Mouse (Mus musculus): ENCODE results near the gene Sv2b. TPM values are rescaled to one million over a fixed set of nuclear protein-coding genes. Genes with fewer than 3 reads are reported as not detected.

Sv2b gene
- total RNA-seq (2014; rRNA removed) = under 0.01 and 0.07 TPM in 2 replicates
- polyA plus RNA-seq (2012; rRNA removed) = not detected in 2 replicates

DNA sequence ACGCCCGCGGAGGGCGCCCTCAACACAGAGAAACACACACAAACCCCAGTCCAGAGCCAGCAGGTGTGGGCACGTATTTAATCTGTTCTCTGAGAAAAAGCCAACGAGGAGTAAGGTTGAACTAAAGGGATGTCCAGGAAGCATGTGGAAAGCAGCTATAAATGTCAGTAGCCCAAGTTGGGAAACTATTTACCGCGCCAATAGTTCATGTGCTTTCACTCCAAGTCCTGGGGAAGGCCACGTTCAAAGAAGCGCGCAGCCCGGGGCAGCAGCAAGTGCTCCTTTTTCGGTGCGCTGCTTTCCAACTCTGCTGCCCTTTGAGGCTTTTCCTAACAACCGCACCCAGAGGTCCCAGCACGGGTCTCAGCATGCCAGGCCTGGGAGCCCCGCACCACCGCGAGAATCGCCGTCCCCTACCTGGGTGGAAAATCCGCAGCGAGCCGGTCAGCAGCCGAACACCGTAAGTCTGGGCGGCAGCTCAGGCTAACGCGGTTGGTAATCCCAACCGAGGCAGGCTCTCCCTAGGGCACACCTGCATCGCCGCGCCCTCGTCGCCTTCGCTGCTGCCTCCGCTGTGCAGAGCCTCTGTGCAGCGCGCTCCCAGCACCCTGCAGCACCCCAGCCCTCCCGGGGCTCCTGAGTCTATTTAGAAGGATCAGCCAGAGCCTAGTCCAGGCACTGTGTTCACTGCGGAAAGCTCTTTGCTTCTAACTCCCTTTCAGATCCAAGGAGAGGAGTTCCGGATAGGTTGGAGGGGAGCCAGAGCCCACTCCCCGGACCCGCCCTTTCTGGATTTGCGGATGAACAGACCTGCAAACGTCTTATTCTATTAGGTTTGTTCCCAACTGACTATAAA lies at the start of gene Sv2b:
Gene Sv2b (minus strand): TSS at position 806 of the 856 bp plus-strand sequence.
- H3K27me3 ChIP-seq (ENCODE audit: control insufficient read depth, insufficient read depth, low read length) = peaks cover 8% of the 10 kb centered on the region
- H3K79me2 ChIP-seq (ENCODE audit: control insufficient read depth, insufficient read depth, low read length) = no peaks in the 10 kb centered on the region
- no peak within 1 kb of the TSS for H3K4me3 ChIP-seq (ENCODE audit: insufficient read depth, low read depth, low read length)
- H3K27ac ChIP-seq (replicated peaks; ENCODE audit: insufficient read depth, low read depth, low read length) = no peak within 1 kb of the TSS
- TF ChIP-seq CTCF (IDR thresholded peaks at IDR 0.05; ENCODE audit: low read depth, low read length) (no peak), POLR2A (IDR thresholded peaks at IDR 0.05; ENCODE audit: extremely low read depth, insufficient read depth, low read length) (no peak)
- H3K36me3 ChIP-seq (ENCODE audit: control insufficient read depth, insufficient read depth, low read length) = no peaks in the 10 kb centered on the region
- no peak within 1 kb of the TSS for H3K9ac ChIP-seq (ENCODE audit: low read depth, low read length)
- 3% methylated on average over 46 of the region's 46 CpGs for WGBS
- no peaks in the 10 kb centered on the region for H3K4me1 ChIP-seq (ENCODE audit: control insufficient read depth, insufficient read depth, low read length)
- DNase-seq (ENCODE audit: extremely low read depth, low read depth, low spot score) = no peak

- no peaks in the 10 kb centered on the region for H3K4me1 ChIP-seq (ENCODE audit: control insufficient read depth, insufficient read depth, low read length)
- H3K27me3 ChIP-seq (ENCODE audit: control insufficient read depth, insufficient read depth, low read length) = no peaks in the 10 kb centered on the region
- no peak for DNase-seq (ENCODE audit: extremely low read depth, low read depth, low spot score)
- no peak overlapping the region for H3K4me3 ChIP-seq (ENCODE audit: insufficient read depth, low read depth, low read length)
- no peaks in the 10 kb centered on the region for H3K36me3 ChIP-seq (ENCODE audit: control insufficient read depth, insufficient read depth, low read length)
- TF ChIP-seq CTCF (IDR thresholded peaks at IDR 0.05; ENCODE audit: low read depth, low read length) = no peak
- TF ChIP-seq POLR2A (IDR thresholded peaks at IDR 0.05; ENCODE audit: extremely low read depth, insufficient read depth, low read length) = no peak
- H3K79me2 ChIP-seq (ENCODE audit: control insufficient read depth, insufficient read depth, low read length) = no peaks in the 10 kb centered on the region
- H3K9ac ChIP-seq (ENCODE audit: low read depth, low read length) = no peak overlapping the region
- WGBS = 57% methylated on average over 4 of the region's 4 CpGs
- H3K27ac ChIP-seq (replicated peaks; ENCODE audit: insufficient read depth, low read depth, low read length) = no peak overlapping the region
Observed at GRCm38 (mm10) chr7:75358284-75358851, 49.3 kb upstream of the Sv2b start.

DNA sequence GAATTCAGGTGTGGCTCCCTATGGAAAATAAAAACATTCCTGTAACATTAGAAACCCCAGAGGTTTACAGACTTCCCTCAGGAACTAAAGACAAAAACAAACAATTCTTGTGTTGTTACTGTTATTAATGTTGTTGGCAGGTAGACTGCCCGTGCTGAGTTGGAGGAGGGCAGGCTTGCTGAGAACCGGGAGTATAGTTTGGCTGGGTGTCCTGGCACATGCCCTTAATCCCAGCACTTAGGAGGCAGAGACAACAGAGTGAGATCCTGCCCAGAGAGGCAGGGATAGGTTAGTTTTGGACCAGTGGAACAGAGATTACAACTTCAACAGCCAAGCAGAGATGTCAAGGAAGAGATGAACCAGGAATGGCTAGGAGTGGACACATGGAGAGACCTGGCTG lies 46.5 kb upstream of the Sv2b start:
- TF ChIP-seq CTCF (IDR thresholded peaks at IDR 0.05; ENCODE audit: low read depth, low read length) (no peak), POLR2A (IDR thresholded peaks at IDR 0.05; ENCODE audit: extremely low read depth, insufficient read depth, low read length) (no peak)
- Histone ChIP-seq H3K4me1 (ENCODE audit: control insufficient read depth, insufficient read depth, low read length) (no peaks in the 10 kb centered on the region), H3K4me3 (ENCODE audit: insufficient read depth, low read depth, low read length) (no peak overlapping the region), H3K27ac (replicated peaks; ENCODE audit: insufficient read depth, low read depth, low read length) (no peak overlapping the region), H3K79me2 (ENCODE audit: control insufficient read depth, insufficient read depth, low read length) (no peaks in the 10 kb centered on the region), H3K9ac (ENCODE audit: low read depth, low read length) (no peak overlapping the region), H3K36me3 (ENCODE audit: control insufficient read depth, insufficient read depth, low read length) (no peaks in the 10 kb centered on the region), H3K27me3 (ENCODE audit: control insufficient read depth, insufficient read depth, low read length) (no peaks in the 10 kb centered on the region)
- DNase-seq (ENCODE audit: extremely low read depth, low read depth, low spot score) = no peak
- 89% methylated on average over 2 of the region's 2 CpGs for WGBS

- no peak for DNase-seq (ENCODE audit: extremely low read depth, low read depth, low spot score)
- 11% methylated on average over 1 of the region's 1 CpGs for WGBS
- H3K36me3 ChIP-seq (ENCODE audit: control insufficient read depth, insufficient read depth, low read length) = no peaks in the 10 kb centered on the region
- no peaks in the 10 kb centered on the region for H3K4me1 ChIP-seq (ENCODE audit: control insufficient read depth, insufficient read depth, low read length)
- no peaks in the 10 kb centered on the region for H3K79me2 ChIP-seq (ENCODE audit: control insufficient read depth, insufficient read depth, low read length)
- TF ChIP-seq CTCF (IDR thresholded peaks at IDR 0.05; ENCODE audit: low read depth, low read length) (no peak), POLR2A (IDR thresholded peaks at IDR 0.05; ENCODE audit: extremely low read depth, insufficient read depth, low read length) (no peak)
- H3K4me3 ChIP-seq (ENCODE audit: insufficient read depth, low read depth, low read length) = no peak overlapping the region
- no peak overlapping the region for H3K27ac ChIP-seq (replicated peaks; ENCODE audit: insufficient read depth, low read depth, low read length)
- no peaks in the 10 kb centered on the region for H3K27me3 ChIP-seq (ENCODE audit: control insufficient read depth, insufficient read depth, low read length)
- no peak overlapping the region for H3K9ac ChIP-seq (ENCODE audit: low read depth, low read length)
Observed at GRCm38 (mm10) chr7:75352777-75353374, 43.8 kb upstream of the Sv2b start.

DNA sequence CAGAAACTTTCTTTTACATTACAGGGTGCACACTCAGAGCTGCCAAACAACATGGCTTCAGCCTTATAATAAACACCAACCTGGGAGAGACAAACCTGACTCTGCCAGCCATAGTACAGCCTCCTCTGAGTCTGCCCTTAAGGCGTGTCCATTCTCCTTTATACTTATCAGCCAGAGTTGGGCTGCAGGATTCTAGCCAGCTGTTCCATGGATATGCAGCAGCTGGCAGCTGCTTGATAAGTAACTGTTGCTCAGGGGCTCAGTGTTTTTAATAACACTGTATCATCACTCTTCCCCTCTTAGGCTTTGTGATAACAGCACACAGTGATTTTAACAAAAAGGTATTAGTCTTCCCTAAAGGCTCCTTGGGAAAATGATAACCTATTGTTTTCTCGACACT lies 41.1 kb upstream of the Sv2b start:
- Histone ChIP-seq H3K4me3 (ENCODE audit: insufficient read depth, low read depth, low read length) (no peak overlapping the region), H3K79me2 (ENCODE audit: control insufficient read depth, insufficient read depth, low read length) (no peaks in the 10 kb centered on the region), H3K27ac (replicated peaks; ENCODE audit: insufficient read depth, low read depth, low read length) (no peak overlapping the region), H3K36me3 (ENCODE audit: control insufficient read depth, insufficient read depth, low read length) (no peaks in the 10 kb centered on the region), H3K9ac (ENCODE audit: low read depth, low read length) (no peak overlapping the region), H3K4me1 (ENCODE audit: control insufficient read depth, insufficient read depth, low read length) (no peaks in the 10 kb centered on the region), H3K27me3 (ENCODE audit: control insufficient read depth, insufficient read depth, low read length) (no peaks in the 10 kb centered on the region)
- WGBS = 67% methylated on average over 2 of the region's 2 CpGs
- TF ChIP-seq CTCF (IDR thresholded peaks at IDR 0.05; ENCODE audit: low read depth, low read length) (no peak), POLR2A (IDR thresholded peaks at IDR 0.05; ENCODE audit: extremely low read depth, insufficient read depth, low read length) (no peak)
- no peak for DNase-seq (ENCODE audit: extremely low read depth, low read depth, low spot score)

All from liver, adult 2 months (tissue).